Mouse (Mus musculus) hematopoietic stem cell, adult 5-6 weeks (primary cell): ENCODE data around the gene Tmem14c. TPM values are rescaled to one million over a fixed set of nuclear protein-coding genes. Genes with fewer than 3 reads are reported as not detected.

Experiments
- ATAC-seq, 2 experiments: fragments of 125-278 bp in 1 of 2; replicated peaks in 1 of 2; 2 replicates each; pipeline ENCODE4 v1.8.0; 2016 to 2017; ENCODE audit warnings: inconsistent platforms in 2 of 2, mild to moderate bottlenecking in 2 of 2, moderate number of reproducible peaks in 2 of 2, low read depth in 1 of 2, moderate TSS enrichment in 1 of 2; ENCODE audit not compliant: low FRiP score in 2 of 2, poor library complexity in 2 of 2, severe bottlenecking in 2 of 2, insufficient read depth in 1 of 2, low TSS enrichment in 1 of 2
- total RNA-seq: library from RNA; stranded (forward); fragments of 172-1452, 232-1000 nt; gene quantifications from 2 replicates; pipeline ENCODE4 v1.2.3, GENCODE M21; 2017

Gene Tmem14c
- total RNA-seq, 1 experiment from 2014 or later, result 94.6 TPM

- no peak for ATAC-seq
Measured at GRCm38 (mm10) chr13:41051965-41052364, 35.9 kb downstream of the Tmem14c start.

- ATAC-seq, result no peak
Measured at GRCm38 (mm10) chr13:41067618-41068017, 51.5 kb downstream of the Tmem14c start.

DNA sequence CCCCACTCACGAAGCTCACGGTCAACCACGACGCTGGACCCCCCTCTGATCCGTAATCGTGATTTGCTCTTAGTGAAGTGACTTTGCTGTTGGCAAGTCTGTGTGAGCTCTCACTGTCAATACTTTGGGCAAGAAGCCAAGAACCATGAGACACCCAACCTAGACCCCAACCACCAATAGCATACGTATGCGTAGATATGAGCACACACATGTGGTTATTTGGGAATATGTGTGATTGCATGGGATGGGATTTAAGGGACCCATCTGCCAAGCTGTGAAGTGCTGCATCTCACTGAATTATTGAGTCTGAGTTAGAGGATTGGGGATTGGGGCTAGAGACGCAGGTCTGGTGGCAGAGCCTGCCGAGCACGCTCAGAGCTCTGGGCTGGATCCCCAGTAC, 55.5 kb downstream of the Tmem14c start:
- ATAC-seq, result no peak

Other genes with a start within 250 kb of the Tmem14c start
- 202 and 210 TPM in 2 replicates for gene Gcnt2, start 156.5 kb upstream of the Tmem14c start, total RNA-seq
- gene Pak1ip1, start 15.3 kb upstream of the Tmem14c start, total RNA-seq, result 94.5 and 95.9 TPM in 2 replicates
- not detected in 2 replicates for gene Mak, start 63.4 kb downstream of the Tmem14c start, total RNA-seq
- not detected in 2 replicates for gene Gcm2, start 94.7 kb downstream of the Tmem14c start, total RNA-seq
- 0.25 TPM in 1 of 2 replicates, not detected in the other for gene Sycp2l, start 98.0 kb downstream of the Tmem14c start, total RNA-seq
- 0.20 TPM in 1 of 2 replicates, not detected in the other for gene Elovl2, start 204.1 kb downstream of the Tmem14c start, total RNA-seq
- 10.3 and 11.0 TPM in 2 replicates for gene Smim13, start 233.6 kb downstream of the Tmem14c start, total RNA-seq